8 mouse cellular contexts compared by ENCODE assay signal in the genomic region with DNA sequence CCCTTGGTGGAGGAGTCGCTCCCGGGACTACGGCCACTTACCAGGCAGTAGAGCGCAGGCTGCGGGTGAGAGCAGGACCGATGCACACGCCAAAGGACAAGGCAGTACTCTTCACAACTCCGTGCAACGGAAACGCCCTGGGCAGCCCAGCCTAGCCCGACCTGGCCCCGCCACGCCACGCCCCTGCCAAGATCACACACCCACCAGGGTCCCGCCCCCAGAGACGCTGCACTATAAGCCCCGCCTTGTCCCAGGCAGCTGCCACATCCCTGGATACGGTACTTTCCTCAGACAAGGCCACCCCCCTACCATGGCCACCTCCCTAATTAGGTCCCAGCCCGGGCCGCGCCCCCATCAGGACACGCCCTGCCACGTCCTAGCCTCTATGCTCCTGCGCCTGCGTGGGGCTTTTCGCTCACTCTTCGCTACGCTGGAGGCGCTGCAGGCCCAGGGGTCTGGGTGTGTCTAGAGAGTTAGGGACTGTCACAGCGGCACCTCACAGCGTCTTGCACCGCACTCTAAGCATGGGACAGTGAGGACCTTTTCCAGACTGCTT. TPM values are rescaled to one million over a fixed set of nuclear protein-coding genes. Genes with fewer than 3 reads are reported as not detected.
DNase-seq lines count a peak whose midpoint lies in the region; ATAC-seq and TF ChIP-seq lines count a peak whose summit lies in the region.

Gene Anxa5, minus strand, starts transcription at position 363 of the 556 bp plus-strand sequence.
Gene 1810062G17Rik, plus strand, starts transcription at position 406 of the 556 bp plus-strand sequence.

- H3K4me1 ChIP-seq in MEL (ENCODE audit: control insufficient read depth in 1 of 2, insufficient read depth in 2 of 2, low read length in 2 of 2): peaks cover 7 to 15% of the 10 kb centered on the region in 2 experiments
- no peaks in the 10 kb centered on the region for H3K4me1 ChIP-seq in cerebellum, adult 2 months (ENCODE audit: control insufficient read depth, insufficient read depth, low read length)
- 0 out of 2 replicates have a peak, but pooled peaks cover 7% of the 10 kb centered on the region for H3K4me1 ChIP-seq in forebrain, postnatal 0 days (ENCODE audit: insufficient read depth)
- peaks cover 18% of the 10 kb centered on the region for H3K4me1 ChIP-seq in lung, embryonic 15.5 days

- peak within 1 kb of the TSS; percentile 99 for H3K4me2 ChIP-seq in forebrain, postnatal 0 days (ENCODE audit: low read depth)
- peak within 1 kb of the TSS; percentile 79 for H3K4me2 ChIP-seq in lung, embryonic 15.5 days

- peaks cover 0 to 17% of the 10 kb centered on the region in 2 experiments; a peak in 2 of 4 replicates for H3K36me3 ChIP-seq in MEL (ENCODE audit: control insufficient read depth in 1 of 2, insufficient read depth in 2 of 2, low read length in 2 of 2)
- no peaks in the 10 kb centered on the region for H3K36me3 ChIP-seq in forebrain, postnatal 0 days (ENCODE audit: insufficient read depth)
- no peaks in the 10 kb centered on the region for H3K36me3 ChIP-seq in lung, embryonic 15.5 days

- no peaks in the 10 kb centered on the region for H3K9me3 ChIP-seq in MEL (replicated peaks; ENCODE audit: insufficient read depth, low read length)
- H3K9me3 ChIP-seq in forebrain, postnatal 0 days (ENCODE audit: low read length): no peaks in the 10 kb centered on the region
- H3K9me3 ChIP-seq in lung, embryonic 15.5 days: no peaks in the 10 kb centered on the region

- peak; percentile 97 for ATAC-seq in forebrain, postnatal 0 days
- ATAC-seq in lung, embryonic 15.5 days (ENCODE audit: borderline replicate concordance, extremely low read depth, low FRiP score, low TSS enrichment): peak; percentile 99

- TF ChIP-seq EP300 in MEL (IDR thresholded peaks at IDR 0.05; ENCODE audit: low read depth in 1 of 2, low read length in 2 of 2): no peak

- peak; percentile 51 to 78; a peak in 3 of 4 replicates for TF ChIP-seq POLR2A in MEL (IDR thresholded peaks at IDR 0.05; ENCODE audit: control insufficient read depth in 1 of 2, insufficient read depth in 1 of 2, low read depth in 1 of 2, low read length in 2 of 2, poor library complexity in 1 of 2)
- TF ChIP-seq POLR2A in cerebellum, adult 2 months (IDR thresholded peaks at IDR 0.05; ENCODE audit: borderline replicate concordance, insufficient read depth, low read length): peak; percentile 80

- peak within 1 kb of the TSS; percentile 75 for H3K27ac ChIP-seq in MEL (ENCODE audit: control insufficient read depth, low read depth, low read length)
- peak within 1 kb of the TSS; percentile 24; the same call in 1 of the 2 replicates for H3K27ac ChIP-seq in cerebellum, adult 2 months (ENCODE audit: insufficient read depth, low read length)
- H3K27ac ChIP-seq in forebrain, postnatal 0 days (ENCODE audit: low read depth, low read length): peak within 1 kb of the TSS; percentile 55; the same call in 1 of the 2 replicates
- peak within 1 kb of the TSS; percentile 90 for H3K27ac ChIP-seq in lung, embryonic 15.5 days

- H3K79me2 ChIP-seq in MEL (ENCODE audit: control insufficient read depth, insufficient read depth, low read length, poor library complexity): no peaks in the 10 kb centered on the region; the same call in 1 of the 2 replicates

- TF ChIP-seq RAD21 in MEL (IDR thresholded peaks at IDR 0.05; ENCODE audit: low read depth, low read length): no peak

- peak within 1 kb of the TSS; percentile 74 to 97 for H3K4me3 ChIP-seq in MEL (ENCODE audit: control insufficient read depth in 1 of 2, insufficient read depth in 1 of 2, low read depth in 2 of 2, low read length in 2 of 2)
- H3K4me3 ChIP-seq in cerebellum, adult 2 months (replicated peaks; ENCODE audit: insufficient read depth, low read depth, low read length): peak within 1 kb of the TSS; percentile 78
- H3K4me3 ChIP-seq in forebrain, postnatal 0 days (ENCODE audit: low read depth, low read length): peak within 1 kb of the TSS; percentile 71
- H3K4me3 ChIP-seq in lung, embryonic 15.5 days: peak within 1 kb of the TSS; percentile 82

- TF ChIP-seq CTCF in MEL (IDR thresholded peaks at IDR 0.05 in 2 of 3, conservative IDR thresholded peaks at IDR 0.05 in 1 of 3; ENCODE audit: control insufficient read depth in 1 of 3, insufficient read depth in 1 of 3, low read depth in 2 of 3, low read length in 3 of 3, poor library complexity in 1 of 3, severe bottlenecking in 1 of 3): peak in 2 of 3 experiments; percentile 26 to 33; a peak in 2 of 6 replicates
- peak; percentile 35; the same call in 1 of the 2 replicates for TF ChIP-seq CTCF in cerebellum, adult 2 months (IDR thresholded peaks at IDR 0.05; ENCODE audit: borderline replicate concordance, insufficient read depth, low read depth, low read length)
- TF ChIP-seq CTCF in forebrain, postnatal 0 days (IDR thresholded peaks at IDR 0.05; ENCODE audit: low read depth): peak; percentile 75

- peak within 1 kb of the TSS; percentile 69 for H3K9ac ChIP-seq in MEL (ENCODE audit: control insufficient read depth, low read depth, low read length, poor library complexity, severe bottlenecking)
- H3K9ac ChIP-seq in forebrain, postnatal 0 days: peak within 1 kb of the TSS; percentile 64
- peak within 1 kb of the TSS; percentile 84 for H3K9ac ChIP-seq in lung, embryonic 15.5 days

- no peaks in the 10 kb centered on the region for H3K27me3 ChIP-seq in MEL (ENCODE audit: control insufficient read depth in 1 of 2, insufficient read depth in 2 of 2, low read length in 2 of 2)
- H3K27me3 ChIP-seq in cerebellum, adult 2 months (ENCODE audit: control insufficient read depth, insufficient read depth, low read length): no peaks in the 10 kb centered on the region
- no peaks in the 10 kb centered on the region for H3K27me3 ChIP-seq in forebrain, postnatal 0 days (ENCODE audit: insufficient read depth, low read length)
- no peaks in the 10 kb centered on the region for H3K27me3 ChIP-seq in lung, embryonic 15.5 days

- peak; percentile 99 for DNase-seq in MEL (ENCODE audit: low read depth, low spot score)
- peak; percentile 89 for DNase-seq in cerebellum, adult 2 months
- DNase-seq in forebrain, postnatal 0 days: peak; percentile 90
- peak; percentile 99 for DNase-seq in heart, postnatal 4 days
- DNase-seq in layer of hippocampus, adult 8-10 months (ENCODE audit: low spot score in 2 of 2): peak; percentile 86 to 90
- DNase-seq in ovary, adult 18-20 months (ENCODE audit: low spot score): peak; percentile 99
- DNase-seq in thymus, postnatal 0 days (ENCODE audit: low spot score): peak; percentile 95

- under 1% methylated on average over 32 of the region's 32 CpGs for WGBS in cerebellum, adult 2 months
- under 1% methylated on average over 32 of the region's 32 CpGs for WGBS in forebrain, postnatal 0 days
- WGBS in lung, embryonic 15.5 days: under 1% methylated on average over 32 of the region's 32 CpGs

TF ChIP-seq in MEL, 35 proteins besides CTCF, POLR2A, EP300 and RAD21 (continues in another document):
- TF ChIP-seq KAT2A (conservative IDR thresholded peaks at IDR 0.05; ENCODE audit: low read depth, low read length) (no peak; the same call in 1 of the 2 replicates), TBP (IDR thresholded peaks at IDR 0.05; ENCODE audit: low read depth, low read length) (0 out of 2 replicates have a peak, but pooled peaks have one; percentile 13), MAZ (IDR thresholded peaks at IDR 0.05; ENCODE audit: low read depth, low read length) (no peak; the same call in 1 of the 2 replicates), POLR2AphosphoS5 (IDR thresholded peaks at IDR 0.05; ENCODE audit: borderline replicate concordance, low read depth, low read length) (no peak), MEF2A (IDR thresholded peaks at IDR 0.05; ENCODE audit: extremely low read depth, insufficient replicate concordance, low read depth, low read length, poor library complexity, severe bottlenecking) (no peak), MAFK (IDR thresholded peaks at IDR 0.05; ENCODE audit: borderline replicate concordance, low read depth, low read length) (no peak), ZC3H11A (IDR thresholded peaks at IDR 0.05; ENCODE audit: low read depth, low read length) (no peak), SMC3 (IDR thresholded peaks at IDR 0.05; ENCODE audit: low read depth, low read length) (no peak), UBTF (IDR thresholded peaks at IDR 0.05; ENCODE audit: borderline replicate concordance, insufficient read depth, low read depth, low read length) (no peak), ELF1 (IDR thresholded peaks at IDR 0.05; ENCODE audit: low read depth, low read length) (no peak), POLR2AphosphoS2 (IDR thresholded peaks at IDR 0.05; ENCODE audit: low read length) (peak; percentile 79; the same call in 1 of the 2 replicates), BHLHE40 (IDR thresholded peaks at IDR 0.05; ENCODE audit: borderline replicate concordance, low read depth, low read length) (no peak), NELFE (IDR thresholded peaks at IDR 0.05; ENCODE audit: low read depth, low read length) (peak; percentile 79), ETS1 (IDR thresholded peaks at IDR 0.05; ENCODE audit: low read depth, low read length) (peak; percentile 16), TAL1 (IDR thresholded peaks at IDR 0.05; ENCODE audit: low read length) (no peak)

RNA-seq across cellular contexts. Expression of gene Anxa5, which starts in this region (rescaled TPM):
- total RNA-seq in MEL (2012; rRNA removed): 40.7 and 42.3 TPM in 2 replicates
- polyA plus RNA-seq in MEL (2012; ENCODE audit: insufficient read depth in 1 of 2, insufficient read length in 2 of 2, low read depth in 1 of 2, low replicate concordance in 2 of 2, missing spikeins in 1 of 2): 100 to 1,000 TPM in 1 of 2 experiments, not detected in 1; 111 TPM
- polyA plus RNA-seq in cerebellum, adult 2 months (2012; rRNA removed): 161 and 177 TPM in 2 replicates
- 38.6 and 41.2 TPM in 2 replicates for total RNA-seq in forebrain, postnatal 0 days (2014; rRNA removed)
- 47.2 and 48.9 TPM in 2 replicates for polyA plus RNA-seq in forebrain, postnatal 0 days (2015; fragmentation: Nextera tagmentation; extraction: Ambion mirVana)
- total RNA-seq in heart, postnatal 4 days (2021): 100 to 1,000 TPM; 250 to 254 TPM
- total RNA-seq in layer of hippocampus, adult 8-10 months (2022): 10 to 100 TPM; 53.9 to 99.1 (median 73.0) TPM
- 442 and 480 TPM in 2 replicates for polyA plus RNA-seq in lung, embryonic 15.5 days (2015; fragmentation: Nextera tagmentation; extraction: Ambion mirVana)
- polyA plus RNA-seq in thymus, postnatal 0 days (2015; fragmentation: Nextera tagmentation; extraction: Ambion mirVana): 329 and 344 TPM in 2 replicates

RNA-seq across cellular contexts. Expression of gene 1810062G17Rik, which starts in this region (rescaled TPM):
- 1.0 and 1.5 TPM in 2 replicates for total RNA-seq in MEL (2012; rRNA removed)
- 1 to 10 TPM in 1 of 2 experiments, not detected in 1; 2.3 TPM for polyA plus RNA-seq in MEL (2012; ENCODE audit: insufficient read depth in 1 of 2, insufficient read length in 2 of 2, low read depth in 1 of 2, low replicate concordance in 2 of 2, missing spikeins in 1 of 2)
- 0.28 and 0.40 TPM in 2 replicates for polyA plus RNA-seq in cerebellum, adult 2 months (2012; rRNA removed)
- not detected in 2 replicates for total RNA-seq in forebrain, postnatal 0 days (2014; rRNA removed)
- polyA plus RNA-seq in forebrain, postnatal 0 days (2015; fragmentation: Nextera tagmentation; extraction: Ambion mirVana): 0.69 and 0.74 TPM in 2 replicates
- total RNA-seq in heart, postnatal 4 days (2021): under 1 TPM; 0.50 to 0.91 TPM
- not detected for total RNA-seq in layer of hippocampus, adult 8-10 months (2022)
- polyA plus RNA-seq in lung, embryonic 15.5 days (2015; fragmentation: Nextera tagmentation; extraction: Ambion mirVana): 2.6 and 2.9 TPM in 2 replicates
- polyA plus RNA-seq in thymus, postnatal 0 days (2015; fragmentation: Nextera tagmentation; extraction: Ambion mirVana): 2.5 and 3.8 TPM in 2 replicates

Comparison
In these comparisons a context has a peak if more than half of its experiments do, and no peak if none do; other contexts are left out.
1. Peak in every context shown above with its lines: DNase-seq, ATAC-seq, H3K4me3 ChIP-seq and H3K27ac ChIP-seq.
2. H3K27ac ChIP-seq: peak in every context shown above with its lines; median percentile 90 in lung, embryonic 15.5 days; 75 in MEL; 55 in forebrain, postnatal 0 days; 24 in cerebellum, adult 2 months.